Mouse (Mus musculus) central nervous system, embryonic 18 days (tissue): ENCODE results near the gene Gm3183. TPM values are rescaled to one million over a fixed set of nuclear protein-coding genes. Genes with fewer than 3 reads are reported as not detected.

Experiments
- polyA plus RNA-seq: library from polyadenylated mRNA; depleted of rRNA; stranded (reverse); fragments of >200 nt; gene quantifications from 2 replicates; pipeline ENCODE4 v1.2.3, GENCODE M21; 2012; rRNA removed

Gm3183 gene
- polyA plus RNA-seq, result not detected in 2 replicates

GRCm38 (mm10) chr5:94865136-94865535 is at the start of gene Gm3183:
Gm3183 (plus strand) TSS chr5:94865436.

Other genes with a start within 250 kb of the Gm3183 start
- not detected in 2 replicates for gene Gm3147, start 249.1 kb upstream of the Gm3183 start, polyA plus RNA-seq
- gene Gm6509, start 241.5 kb upstream of the Gm3183 start, polyA plus RNA-seq, result not detected in 2 replicates
- gene Gm6205, start 217.1 kb upstream of the Gm3183 start, polyA plus RNA-seq, result not detected in 2 replicates
- not detected in 2 replicates for gene Gm6367, start 123.2 kb downstream of the Gm3183 start, polyA plus RNA-seq
- not detected in 2 replicates for gene Gm7942, start 241.5 kb downstream of the Gm3183 start, polyA plus RNA-seq